Mouse (Mus musculus) heart, adult 2 months (tissue): ENCODE data around the gene Gm4869. TPM values are rescaled to one million over a fixed set of nuclear protein-coding genes. Genes with fewer than 3 reads are reported as not detected.
"Not testable (repeated sequence)": the region's sequence is repeated elsewhere in the genome, so short reads cannot be mapped to it uniquely, and the experiment has no call there.

Experiments used
- DNase-seq, 2 experiments: peaks; one replicate each; pipeline ENCODE4 v3.0.0; 2021
- H3K27ac ChIP-seq: fragments of 200-600 bp; 2 replicates; pipeline ENCODE4 v1.8.1; 2022
- H3K27me3 ChIP-seq: fragments of 200-500 bp; 2 replicates; pipeline ENCODE4 v1.6.1; 2012; ENCODE audit warnings: mild to moderate bottlenecking, low read length, inconsistent platforms, mixed read lengths; ENCODE audit not compliant: control insufficient read depth, insufficient read depth
- H3K36me3 ChIP-seq: fragments of 200-500 bp; 2 replicates; pipeline ENCODE4 v1.6.1; 2012; ENCODE audit warnings: low read length, inconsistent platforms; ENCODE audit not compliant: control insufficient read depth, insufficient read depth
- H3K4me1 ChIP-seq: fragments of 200-500 bp; 2 replicates; pipeline ENCODE4 v1.6.1; 2011; ENCODE audit warnings: low read length; ENCODE audit not compliant: control insufficient read depth, insufficient read depth
- H3K4me3 ChIP-seq: fragments of 200-600 bp; 2 replicates; pipeline ENCODE4 v1.8.1; 2022
- H3K79me2 ChIP-seq: fragments of 200-500 bp; replicated peaks from 2 replicates; pipeline ENCODE4 v1.6.1; 2012; ENCODE audit warnings: mild to moderate bottlenecking, inconsistent platforms, low read length, moderate library complexity, mixed read lengths; ENCODE audit not compliant: control insufficient read depth, insufficient read depth
- H3K9ac ChIP-seq: fragments of 200-500 bp; 2 replicates; pipeline ENCODE4 v1.6.1; 2012; ENCODE audit warnings: low read depth, mild to moderate bottlenecking, control low read depth, inconsistent platforms, low read length, mixed read lengths
- CTCF ChIP-seq: fragments of 200-600 bp; IDR thresholded peaks from 2 replicates; pipeline ENCODE4 v1.8.1; 2022; ENCODE audit warnings: antibody characterized with exemption, mild to moderate bottlenecking, moderate library complexity
- EP300 ChIP-seq: fragments of 200-500 bp; IDR thresholded peaks from 2 replicates; pipeline ENCODE4 v1.6.1; 2011; ENCODE audit warnings: low read depth, low read length, control low read depth; ENCODE audit not compliant: insufficient read depth
- POLR2A ChIP-seq: fragments of 200-500 bp; IDR thresholded peaks from 2 replicates; pipeline ENCODE4 v1.6.1; 2011; ENCODE audit warnings: mild to moderate bottlenecking, low read depth, low read length, control low read depth; ENCODE audit not compliant: insufficient read depth
- WGBS: fragments of 180-500 bp; shearing (Covaris S2); methylation state at CpG from one replicate; pipeline ENCODE4 v1.1.7; 2018; 5-methylcytosine and 5-hydroxymethylcytosine counted together
- intact Hi-C: fragments of 180-260 bp; cut with DNase I; formaldehyde crosslinking; loops from one replicate; pipeline ENCODE4 v1.15.1; 2025
- polyA plus RNA-seq: library from polyadenylated mRNA; depleted of rRNA; stranded (reverse); fragments of >200 nt; gene quantifications from 2 replicates; pipeline ENCODE4 v1.2.3, GENCODE M21; 2012
- total RNA-seq, 2 experiments: library from RNA; stranded (reverse); gene quantifications; 2 replicates each; pipeline ENCODE4 v1.2.3; 2021

The Gm4869 gene
- total and polyA plus RNA-seq, 3 experiments: not detected

GRCm38 (mm10) chr5:140420616-140421015, 24.8 kb upstream of the Gm4869 start:
- peaks cover 6% of the 10 kb centered on the region for H3K4me1 ChIP-seq
- 42% methylated on average over 4 of the region's 4 CpGs for WGBS
- intact Hi-C loops: no loop called here
- no peak overlapping the region for H3K27ac ChIP-seq
- peak overlapping the region; percentile 93; the same call in 1 of the 2 replicates for H3K4me3 ChIP-seq
- TF ChIP-seq EP300: no peak
- TF ChIP-seq CTCF: no peak
- no peak for TF ChIP-seq POLR2A
- H3K27me3 ChIP-seq: no peaks in the 10 kb centered on the region
- DNase-seq: no peak
- H3K9ac ChIP-seq: no peak overlapping the region
- peaks cover 10% of the 10 kb centered on the region for H3K79me2 ChIP-seq
- H3K36me3 ChIP-seq: no peaks in the 10 kb centered on the region

GRCm38 (mm10) chr5:140425016-140425783, 20.2 kb upstream of the Gm4869 start:
- Histone ChIP-seq H3K9ac (no peak overlapping the region), H3K4me3 (no peak overlapping the region), H3K27me3 (no peaks in the 10 kb centered on the region), H3K4me1 (peaks cover 4% of the 10 kb centered on the region), H3K79me2 (peaks cover 5% of the 10 kb centered on the region), H3K36me3 (no peaks in the 10 kb centered on the region), H3K27ac (no peak overlapping the region)
- TF ChIP-seq CTCF (no peak), POLR2A (no peak), EP300 (no peak)
- intact Hi-C loops: no loop called here
- no peak for DNase-seq
- WGBS: 93% methylated on average over 17 of the region's 17 CpGs

- 33% methylated on average over 1 of the region's 6 CpGs for WGBS
- H3K27me3 ChIP-seq, intact Hi-C loops, H3K27ac ChIP-seq, DNase-seq, H3K9ac ChIP-seq, H3K36me3 ChIP-seq, H3K79me2 ChIP-seq, H3K4me1 ChIP-seq, H3K4me3 ChIP-seq: not testable (repeated sequence)
- peak; percentile 41 for TF ChIP-seq CTCF
Measured at GRCm38 (mm10) chr5:140439117-140439516, 6.3 kb upstream of the Gm4869 start.

- no peaks in the 10 kb centered on the region for H3K79me2 ChIP-seq
- H3K9ac ChIP-seq: no peak overlapping the region
- TF ChIP-seq CTCF: no peak
- TF ChIP-seq EP300: no peak
- no peak for TF ChIP-seq POLR2A
- 93% methylated on average over 3 of the region's 3 CpGs for WGBS
- H3K4me3 ChIP-seq: no peak overlapping the region
- no peaks in the 10 kb centered on the region for H3K36me3 ChIP-seq
- peaks cover 2% of the 10 kb centered on the region; the same call in 1 of the 2 replicates for H3K4me1 ChIP-seq
- no peak for DNase-seq
- H3K27me3 ChIP-seq: no peaks in the 10 kb centered on the region
- no peak overlapping the region for H3K27ac ChIP-seq
- intact Hi-C loops: no loop called here
Measured at GRCm38 (mm10) chr5:140441406-140441805, 4.0 kb upstream of the Gm4869 start.

- Histone ChIP-seq H3K4me1 (peaks cover 2% of the 10 kb centered on the region; the same call in 1 of the 2 replicates), H3K79me2 (no peaks in the 10 kb centered on the region), H3K27me3 (no peaks in the 10 kb centered on the region), H3K36me3 (no peaks in the 10 kb centered on the region), H3K27ac (peak overlapping the region; percentile 40), H3K9ac (no peak overlapping the region), H3K4me3 (no peak overlapping the region)
- DNase-seq: peak in 1 of 2 experiments; percentile 31
- 0 out of 2 replicates have a peak, but pooled peaks have one; percentile 57 for TF ChIP-seq EP300
- no peak for TF ChIP-seq CTCF
- intact Hi-C loops: no loop called here
- 50% methylated on average over 4 of the region's 4 CpGs for WGBS
Measured at GRCm38 (mm10) chr5:140444012-140444411, 1.4 kb upstream of the Gm4869 start.

- H3K27ac ChIP-seq: no peak overlapping the region
- 71% methylated on average over 7 of the region's 7 CpGs for WGBS
- DNase-seq: no peak
- no peak overlapping the region for H3K4me3 ChIP-seq
- no peaks in the 10 kb centered on the region for H3K27me3 ChIP-seq
- peaks cover 2% of the 10 kb centered on the region; the same call in 1 of the 2 replicates for H3K4me1 ChIP-seq
- no peaks in the 10 kb centered on the region for H3K36me3 ChIP-seq
- TF ChIP-seq CTCF (no peak), POLR2A (no peak), EP300 (no peak)
- intact Hi-C loops: no loop called here
- no peaks in the 10 kb centered on the region for H3K79me2 ChIP-seq
- H3K9ac ChIP-seq: no peak overlapping the region
Measured at GRCm38 (mm10) chr5:140446054-140446453, 609 bp downstream of the Gm4869 start.
